Mouse (Mus musculus) CD4-positive, CD25-positive, alpha-beta regulatory T cell, adult 4 months (primary cell): ENCODE measurements around the gene Fance. TPM values are rescaled to one million over a fixed set of nuclear protein-coding genes. Genes with fewer than 3 reads are reported as not detected.

Experiments
- polyA plus RNA-seq, 2 experiments: library from polyadenylated mRNA; unstranded; fragments of 100-300 nt; shearing (Covaris generic); gene quantifications; one replicate each; pipeline ENCODE4 v1.2.1; 2017

Fance gene
- polyA plus RNA-seq, 2 experiments from 2014 or later = 3.7 to 7.7 TPM

Other genes starting within 250 kb of the Fance start
- gene Tcp11, start 232.9 kb upstream of the Fance start, polyA plus RNA-seq = 1 to 10 TPM; 3.1 to 3.8 TPM
- not detected for gene Scube3, start 171.4 kb upstream of the Fance start, polyA plus RNA-seq
- gene Zfp523, start 136.4 kb upstream of the Fance start, polyA plus RNA-seq = 1 to 10 TPM; 2.9 to 5.5 TPM
- 10 to 100 TPM; 30.3 to 34.6 TPM for gene Def6, start 105.7 kb upstream of the Fance start, polyA plus RNA-seq
- gene Ppard, start 80.8 kb upstream of the Fance start, polyA plus RNA-seq = 1 to 10 TPM; 2.6 to 4.6 TPM
- 100 to 1,000 TPM; 798 to 811 TPM for gene Rpl10a, start 15.0 kb downstream of the Fance start, polyA plus RNA-seq
- gene Tead3, start 37.3 kb downstream of the Fance start, polyA plus RNA-seq = not detected
- under 1 TPM in 1 of 2 experiments, not detected in 1; 0.34 TPM for gene Tulp1, start 51.7 kb downstream of the Fance start, polyA plus RNA-seq
- gene Fkbp5, start 204.0 kb downstream of the Fance start, polyA plus RNA-seq = 10 to 100 TPM; 17.4 to 17.8 TPM
- not detected for gene Armc12, start 217.3 kb downstream of the Fance start, polyA plus RNA-seq
- gene Clpsl2, start 235.9 kb downstream of the Fance start, polyA plus RNA-seq = not detected
- gene Clps, start 247.2 kb downstream of the Fance start, polyA plus RNA-seq = not detected